Mouse (Mus musculus) kidney, postnatal 14 days (tissue): Measurements from ENCODE around the gene Adgrd1.

Source experiments
- DNase-seq: peaks from one replicate; pipeline ENCODE4 v3.0.0; 2022; ENCODE audit warnings: mixed read lengths

Adgrd1 gene

GRCm38 (mm10) chr5:129208845-129209244 is 112.3 kb downstream of the Adgrd1 start:
- no peak for DNase-seq

GRCm38 (mm10) chr5:129211385-129212031 is 115.0 kb downstream of the Adgrd1 start:
- no peak for DNase-seq

GRCm38 (mm10) chr5:129214023-129214422 is 117.5 kb downstream of the Adgrd1 start:
- no peak for DNase-seq

- DNase-seq, result no peak
These were observed 119.5 kb downstream of the Adgrd1 start for GRCm38 (mm10) chr5:129216001-129216400.

- peak; percentile 11 for DNase-seq
These were observed 121.1 kb downstream of the Adgrd1 start for GRCm38 (mm10) chr5:129217481-129218221.

GRCm38 (mm10) chr5:129218222-129218505 is 121.6 kb downstream of the Adgrd1 start:
- no peak for DNase-seq

- DNase-seq, result no peak
These were observed 122.0 kb downstream of the Adgrd1 start for GRCm38 (mm10) chr5:129218537-129218981.

- DNase-seq, result no peak
These were observed 122.7 kb downstream of the Adgrd1 start for GRCm38 (mm10) chr5:129219178-129219760.

GRCm38 (mm10) chr5:129225810-129226450 is 129.4 kb downstream of the Adgrd1 start:
- DNase-seq, result no peak

- DNase-seq, result no peak
These were observed 131.6 kb downstream of the Adgrd1 start for GRCm38 (mm10) chr5:129228171-129228570.

- DNase-seq, result no peak
These were observed 136.8 kb downstream of the Adgrd1 start for GRCm38 (mm10) chr5:129233301-129233700.

- no peak for DNase-seq
These were observed 137.4 kb downstream of the Adgrd1 start for GRCm38 (mm10) chr5:129233881-129234432.

GRCm38 (mm10) chr5:129236366-129236765 is 139.8 kb downstream of the Adgrd1 start:
- no peak for DNase-seq

- DNase-seq, result no peak
These were observed 145.3 kb downstream of the Adgrd1 start for GRCm38 (mm10) chr5:129241865-129242264.

GRCm38 (mm10) chr5:129242265-129242664 is 145.7 kb downstream of the Adgrd1 start:
- no peak for DNase-seq

GRCm38 (mm10) chr5:129243120-129243519 is 146.6 kb downstream of the Adgrd1 start:
- DNase-seq, result no peak

GRCm38 (mm10) chr5:129244392-129244791 is 147.8 kb downstream of the Adgrd1 start:
- DNase-seq, result no peak

- peak; percentile 23 for DNase-seq
These were observed 152.5 kb downstream of the Adgrd1 start for GRCm38 (mm10) chr5:129249080-129249479.
